Mouse (Mus musculus) bone marrow macrophage, adult 2 months (primary cell): ENCODE results near the gene Ap4m1. TPM values are rescaled to one million over a fixed set of nuclear protein-coding genes. Genes with fewer than 3 reads are reported as not detected.
A peak's percentile ranks its signal among the peaks of the same experiment; 100 is the strongest.

Experiments used
- H3K27ac ChIP-seq: 2 replicates; pipeline ENCODE4 v1.5.1; 2012; ENCODE audit warnings: low read depth, low read length; ENCODE audit not compliant: insufficient read depth
- H3K4me1 ChIP-seq: 2 replicates; pipeline ENCODE4 v1.6.1; 2012; ENCODE audit warnings: low read length; ENCODE audit not compliant: control insufficient read depth, insufficient read depth
- H3K4me3 ChIP-seq: 2 replicates; pipeline ENCODE4 v1.5.1; 2012; ENCODE audit warnings: mild to moderate bottlenecking, low read length, moderate library complexity; ENCODE audit not compliant: insufficient read depth
- CTCF ChIP-seq: IDR thresholded peaks from 2 replicates; pipeline ENCODE4 v1.5.1; 2012; ENCODE audit warnings: low read depth, mild to moderate bottlenecking, low read length, moderate library complexity
- POLR2A ChIP-seq: IDR thresholded peaks from 2 replicates; pipeline ENCODE4 v1.6.1; 2012; ENCODE audit warnings: mild to moderate bottlenecking, low read depth, low read length, borderline replicate concordance
- polyA plus RNA-seq: library from polyadenylated mRNA; stranded (reverse); fragments of >200 nt; gene quantifications from 2 replicates; pipeline ENCODE4 v1.2.4, GENCODE M21; 2012; ENCODE audit not compliant: missing spikeins, insufficient read depth, insufficient read length

Ap4m1 gene
- 34.1 and 40.5 TPM in 2 replicates for polyA plus RNA-seq

DNA sequence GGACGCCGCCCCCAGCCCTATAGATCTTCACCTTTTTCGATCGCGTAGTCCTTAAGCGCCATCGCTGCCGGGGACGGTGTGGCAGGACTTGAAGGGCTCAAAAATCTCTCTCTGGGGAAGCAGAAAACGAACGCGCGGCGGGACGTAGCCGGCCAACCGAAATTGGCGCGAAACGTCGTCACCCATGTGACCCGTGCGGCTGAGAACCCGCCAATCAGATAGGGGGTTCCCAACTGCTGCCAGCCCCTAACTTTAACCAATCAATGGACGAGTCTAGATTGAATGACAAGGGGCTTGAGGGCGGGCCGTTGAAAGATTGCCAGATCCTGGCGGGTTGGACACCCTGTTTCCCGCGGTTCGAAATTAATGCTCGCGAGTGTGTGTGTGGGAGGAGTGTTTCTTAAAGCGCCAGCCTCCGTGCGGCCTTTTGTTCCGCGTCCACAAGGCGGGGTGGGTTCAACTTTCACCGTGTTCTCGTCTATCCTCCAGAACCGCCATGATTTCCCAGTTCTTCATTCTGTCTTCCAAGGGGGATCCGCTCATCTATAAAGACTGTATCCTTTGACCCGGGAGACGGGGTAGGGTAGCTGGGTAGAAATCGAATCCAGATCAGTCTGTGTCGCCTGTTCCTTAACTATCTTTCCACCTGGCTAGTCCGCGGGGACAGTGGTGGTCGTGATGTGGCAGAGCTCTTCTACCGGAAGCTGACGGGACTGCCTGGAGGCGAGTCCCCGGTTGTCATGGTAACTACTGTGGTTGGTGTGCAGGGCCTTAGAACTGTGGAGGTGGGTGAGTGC is at the start of gene Ap4m1, which contains the start of gene Mcm7:
TSS of gene Ap4m1 (plus strand) at position 308 of the 797 bp plus-strand sequence.
TSS of gene Mcm7 (minus strand) at position 728 of the 797 bp plus-strand sequence.
- peak within 1 kb of the TSS; percentile 78 for H3K4me3 ChIP-seq
- H3K4me1 ChIP-seq: peaks cover 25% of the 10 kb centered on the region
- no peak for TF ChIP-seq CTCF
- TF ChIP-seq POLR2A: no peak; the same call in 1 of the 2 replicates
- peak within 1 kb of the TSS; percentile 85 for H3K27ac ChIP-seq

DNA sequence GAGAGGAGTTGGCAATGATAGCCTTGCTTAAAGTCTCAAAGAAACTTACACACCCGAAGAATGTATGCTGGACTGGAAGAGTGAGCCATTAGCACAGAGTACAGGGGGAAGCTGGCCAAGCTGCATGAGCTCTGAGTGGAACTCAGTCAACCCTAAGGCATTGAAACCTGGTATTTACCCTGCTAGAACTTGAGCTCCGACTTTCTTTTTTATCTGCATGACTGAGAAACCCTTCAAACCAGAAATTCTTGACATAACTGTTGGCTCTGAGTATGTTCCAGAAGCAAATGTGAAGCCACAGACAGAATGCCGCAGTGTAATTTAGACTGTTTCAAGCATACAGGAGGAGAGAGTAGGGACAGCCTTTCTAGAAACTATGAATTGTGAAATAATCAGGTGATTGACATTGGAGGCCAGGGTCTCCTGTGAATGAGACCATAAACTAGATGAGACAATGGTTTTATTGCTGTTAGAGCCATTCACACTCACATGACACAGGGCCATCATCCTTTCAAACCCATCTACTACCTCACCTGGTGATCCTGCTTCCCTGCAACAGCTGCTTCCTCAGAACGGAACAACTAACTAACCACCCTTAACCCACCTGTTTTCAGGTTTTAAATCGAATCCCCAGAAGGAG is 39.3 kb upstream of the Ap4m1 start:
- H3K4me3 ChIP-seq: no peak overlapping the region
- TF ChIP-seq POLR2A (no peak), CTCF (no peak)
- no peaks in the 10 kb centered on the region for H3K4me1 ChIP-seq
- no peak overlapping the region for H3K27ac ChIP-seq

DNA sequence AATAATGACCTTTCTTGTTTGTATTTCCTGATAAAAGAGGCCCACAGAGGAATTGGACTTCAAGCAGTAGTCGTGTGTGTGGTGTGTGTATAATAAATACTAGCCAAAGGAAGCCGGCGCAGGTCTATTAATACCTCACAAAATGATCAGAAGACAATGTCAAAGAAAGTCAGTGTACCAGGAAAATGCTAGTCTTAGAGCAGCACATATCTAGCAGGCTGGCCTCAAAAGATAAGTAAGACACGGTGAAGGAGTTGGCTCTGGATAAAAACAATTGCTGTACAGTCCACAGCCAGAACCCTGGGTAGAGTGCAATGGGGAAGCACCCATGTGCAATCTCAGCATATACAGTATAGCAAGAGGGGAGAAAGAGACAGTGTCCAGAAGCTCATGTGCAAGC is 34.5 kb upstream of the Ap4m1 start:
- H3K27ac ChIP-seq: no peak overlapping the region
- TF ChIP-seq CTCF (no peak), POLR2A (no peak)
- H3K4me1 ChIP-seq: peaks cover 5% of the 10 kb centered on the region
- H3K4me3 ChIP-seq: no peak overlapping the region

DNA sequence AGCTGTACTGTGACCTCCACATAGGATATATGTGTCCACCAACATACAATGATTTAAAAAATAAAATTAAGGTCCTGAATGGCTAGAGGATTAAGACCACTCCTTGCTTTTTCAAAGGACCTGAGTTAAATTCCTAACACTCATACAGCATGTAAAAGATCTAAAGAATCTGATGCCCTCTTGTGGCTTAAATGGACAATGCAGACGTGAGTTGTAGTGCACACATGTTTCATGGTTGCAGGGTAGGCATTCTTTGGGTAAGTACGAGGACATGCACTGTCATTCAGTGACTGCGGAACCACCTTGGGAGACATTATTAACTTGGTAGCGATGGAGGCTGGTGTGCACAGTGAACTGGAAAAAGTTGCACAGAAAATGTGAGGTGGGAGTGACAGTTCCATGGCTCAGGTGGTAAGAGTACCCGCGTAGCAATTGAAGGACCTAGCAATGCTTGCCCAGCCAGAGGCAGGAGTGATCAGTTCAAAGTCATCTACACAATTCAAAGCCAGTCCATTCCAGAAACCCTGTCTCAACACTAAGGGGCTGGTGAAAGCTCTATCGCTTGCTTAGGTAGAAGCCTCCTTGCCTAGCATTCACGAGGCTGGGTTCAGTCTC is 33.8 kb upstream of the Ap4m1 start:
- no peak overlapping the region for H3K27ac ChIP-seq
- peak; percentile 9; the same call in 1 of the 2 replicates for TF ChIP-seq CTCF
- TF ChIP-seq POLR2A: no peak
- H3K4me1 ChIP-seq: peaks cover 5% of the 10 kb centered on the region
- H3K4me3 ChIP-seq: no peak overlapping the region

DNA sequence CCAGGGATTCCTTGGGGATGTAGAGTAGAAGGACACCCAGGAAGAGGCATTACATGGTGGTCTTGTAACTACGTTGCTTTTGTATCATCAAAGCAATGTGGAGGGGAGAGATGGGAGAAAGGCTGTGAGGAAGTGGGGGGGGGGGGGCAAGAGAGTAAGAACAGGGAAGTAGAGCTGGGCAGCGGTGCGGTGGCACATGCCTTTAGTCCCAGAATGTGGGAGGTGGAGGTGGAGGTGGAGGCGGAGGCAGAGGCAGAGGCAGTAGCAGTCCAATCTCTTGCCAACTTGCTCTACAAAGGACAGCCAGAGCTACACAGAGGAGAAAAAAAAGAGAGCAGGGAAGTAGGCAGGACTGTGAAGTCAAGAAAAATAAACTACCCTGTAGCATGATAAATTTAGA is 33.2 kb upstream of the Ap4m1 start:
- Histone ChIP-seq H3K4me1 (peaks cover 5% of the 10 kb centered on the region), H3K4me3 (no peak overlapping the region), H3K27ac (no peak overlapping the region)
- TF ChIP-seq POLR2A: no peak
- no peak for TF ChIP-seq CTCF

DNA sequence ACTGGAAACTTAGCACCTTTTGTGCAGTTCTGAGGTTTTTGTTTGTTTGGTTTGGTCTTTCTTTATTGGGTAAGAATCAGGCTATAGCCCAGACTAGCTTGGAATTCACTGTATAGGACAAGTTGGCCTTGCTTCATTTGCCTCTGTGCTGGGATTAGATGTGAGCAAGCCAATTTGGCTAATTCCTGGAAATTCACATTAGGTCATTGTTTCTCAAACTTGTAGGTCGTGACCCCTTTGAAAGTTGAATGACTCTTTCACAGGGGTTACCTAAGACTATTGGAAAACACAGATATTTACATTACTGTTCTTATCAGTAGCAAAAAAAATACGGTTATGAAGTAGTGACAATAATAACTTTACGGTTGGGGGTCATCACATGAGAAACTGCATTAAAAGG is 17.4 kb upstream of the Ap4m1 start:
- TF ChIP-seq CTCF (no peak), POLR2A (no peak)
- H3K27ac ChIP-seq: no peak overlapping the region
- H3K4me3 ChIP-seq: no peak overlapping the region
- H3K4me1 ChIP-seq: peaks cover 2% of the 10 kb centered on the region; the same call in 1 of the 2 replicates

DNA sequence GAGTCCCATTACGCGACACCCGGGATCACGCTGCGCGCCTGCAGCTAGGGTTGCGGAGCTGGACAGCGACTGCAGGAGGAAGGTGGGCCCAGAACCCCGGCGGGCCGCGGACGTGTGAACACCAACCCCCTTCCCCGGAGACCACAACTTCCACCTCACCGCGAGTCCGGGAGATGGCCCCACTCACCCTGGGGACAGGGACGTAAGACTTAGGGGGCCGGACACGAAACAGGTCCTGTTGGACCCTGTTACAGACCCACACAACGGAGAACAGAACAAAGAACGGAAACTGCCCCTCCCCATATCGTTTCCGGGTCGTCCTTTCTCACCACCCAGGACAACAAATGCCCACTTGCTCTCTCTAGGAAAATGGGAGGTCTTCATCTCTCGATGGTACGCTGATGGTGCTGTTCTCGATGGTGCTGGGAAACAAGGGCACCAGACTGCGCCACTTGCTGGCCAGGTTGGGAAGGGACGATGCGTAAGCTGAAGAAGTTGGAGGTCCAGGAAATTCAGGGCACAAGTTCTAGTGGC is 16.3 kb upstream of the Ap4m1 start, which contains the start of gene Zfp113:
TSS of gene Zfp113 (minus strand) at position 302 of the 534 bp plus-strand sequence.
- H3K4me3 ChIP-seq: peak within 1 kb of the TSS; percentile 88
- TF ChIP-seq POLR2A (no peak), CTCF (peak; percentile 20; the same call in 1 of the 2 replicates)
- peaks cover 5% of the 10 kb centered on the region for H3K4me1 ChIP-seq
- peak within 1 kb of the TSS; percentile 50 for H3K27ac ChIP-seq

DNA sequence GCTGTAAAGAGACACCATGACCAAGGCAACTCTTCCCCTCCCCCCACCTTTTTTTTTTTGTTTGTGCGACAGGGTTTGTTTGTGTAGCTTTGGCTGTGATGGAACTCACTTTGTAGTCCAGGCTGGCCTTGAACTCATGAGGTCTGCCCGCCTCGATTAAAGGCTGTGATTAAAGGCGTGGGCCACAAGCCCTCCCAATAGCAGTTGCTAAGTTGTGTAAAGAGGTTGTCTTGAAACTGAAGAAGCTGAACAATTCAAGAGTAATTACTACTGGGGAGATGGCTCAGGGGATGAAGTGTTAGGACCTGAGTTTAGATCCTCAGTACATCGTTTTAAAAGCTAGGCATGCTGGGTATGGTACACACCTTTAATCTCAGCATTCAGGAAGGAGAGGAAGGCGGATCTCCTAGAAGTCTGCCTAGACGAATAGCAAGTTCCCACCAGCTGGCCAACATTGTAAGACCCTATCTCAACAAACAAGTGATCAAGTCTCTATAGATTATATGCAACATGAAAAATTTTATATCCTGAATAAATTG is 11.5 kb upstream of the Ap4m1 start:
- peaks cover 6% of the 10 kb centered on the region for H3K4me1 ChIP-seq
- H3K27ac ChIP-seq: no peak overlapping the region
- H3K4me3 ChIP-seq: peak overlapping the region; percentile 93
- no peak for TF ChIP-seq CTCF
- TF ChIP-seq POLR2A: no peak
